Mouse (Mus musculus): ENCODE data around the gene Rpl35a. TPM values are rescaled to one million over a fixed set of nuclear protein-coding genes. Genes with fewer than 3 reads are reported as not detected.

The Rpl35a gene
- polyA plus RNA-seq (2012; ENCODE audit: low replicate concordance), result 32.1 and 54.3 TPM in 2 replicates

DNA sequence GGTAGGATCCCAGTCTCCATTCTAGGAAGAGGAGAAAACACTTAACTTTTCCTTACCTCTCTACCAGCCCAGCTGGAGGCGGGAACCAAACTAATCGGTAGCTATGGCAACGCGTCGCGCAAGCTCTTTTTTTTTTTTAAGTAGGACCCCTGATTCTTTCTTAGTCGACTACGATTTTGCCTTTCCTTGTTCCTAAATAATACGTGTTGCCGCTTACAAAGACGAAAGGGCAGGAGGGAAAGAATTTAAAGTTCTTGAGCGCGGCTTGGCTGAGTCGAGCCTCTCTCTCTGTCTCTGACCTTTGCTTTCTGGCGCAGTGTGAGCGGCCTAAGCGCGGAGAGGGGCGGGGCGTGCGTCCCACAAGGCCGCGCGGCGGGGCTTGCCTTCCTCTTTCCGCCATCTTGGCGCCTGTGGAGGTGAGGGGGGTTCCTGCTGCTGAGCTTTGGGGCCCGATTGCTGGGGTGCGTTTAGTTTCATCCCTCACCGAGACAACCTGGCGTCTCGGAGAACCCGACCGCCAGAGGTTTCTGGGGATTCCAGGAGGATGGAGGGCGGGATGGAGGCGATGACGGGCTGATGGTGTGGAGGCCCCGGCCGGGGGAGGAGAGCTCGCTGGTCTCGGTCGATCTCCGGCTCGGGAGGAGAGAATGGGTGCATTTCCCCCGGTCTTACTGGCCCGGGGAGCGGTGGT, at the start of gene Rpl35a, which contains the start of gene Iqcg:
TSS of gene Rpl35a (plus strand) at position 359 of the 691 bp plus-strand sequence.
TSS of gene Iqcg (minus strand) at position 124 of the 691 bp plus-strand sequence.

DNA sequence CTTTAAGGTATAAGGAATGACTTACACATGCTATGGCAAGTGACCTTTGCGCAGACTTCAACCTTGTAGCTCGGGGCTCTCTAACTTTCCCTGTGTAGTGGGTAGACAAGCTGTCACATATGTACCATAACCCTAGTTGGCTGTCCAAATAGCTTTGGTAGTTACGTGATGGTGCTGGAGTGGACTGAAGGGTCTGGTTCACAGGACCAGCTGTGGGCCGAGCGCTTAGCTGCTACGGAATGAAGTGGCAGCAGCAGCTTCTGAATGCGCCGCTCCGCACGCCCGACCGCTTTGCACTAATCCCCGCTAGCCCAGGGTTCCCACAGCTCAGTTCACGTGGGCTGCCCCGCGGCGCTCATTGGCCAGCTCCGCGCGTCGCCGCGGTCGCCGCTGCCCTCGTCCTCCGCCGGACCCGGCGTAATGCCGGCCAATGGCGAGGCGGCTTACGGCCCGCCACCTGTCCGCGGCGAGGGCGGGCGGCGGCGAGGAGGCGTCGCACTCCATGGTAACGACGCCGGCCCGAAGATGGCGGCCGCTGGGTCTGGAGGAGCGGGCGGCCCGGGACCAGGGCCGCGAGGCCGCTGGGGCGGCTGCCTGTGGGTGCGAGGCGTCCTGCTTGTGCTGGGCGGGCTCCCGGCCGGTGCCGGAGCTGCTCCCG, 5.9 kb downstream of the Rpl35a start, which contains the start of gene Lmln:
TSS of gene Lmln (plus strand) at position 498 of the 658 bp plus-strand sequence.

Other genes with a start within 250 kb of the Rpl35a start
- gene Smbd1, start 246.0 kb upstream of the Rpl35a start, polyA plus RNA-seq (2012; ENCODE audit: low replicate concordance), result not detected in 2 replicates
- 93.8 and 106 TPM in 2 replicates for gene Fyttd1, start 179.0 kb upstream of the Rpl35a start, polyA plus RNA-seq (2012; ENCODE audit: low replicate concordance)
- gene Rubcn, start 178.7 kb upstream of the Rpl35a start, polyA plus RNA-seq (2012; ENCODE audit: low replicate concordance), result 6.0 and 12.4 TPM in 2 replicates
- 10.8 and 11.9 TPM in 2 replicates for gene Lrch3, start 142.4 kb upstream of the Rpl35a start, polyA plus RNA-seq (2012; ENCODE audit: low replicate concordance)
- gene Iqcg, start 235 bp upstream of the Rpl35a start, polyA plus RNA-seq (2012; ENCODE audit: low replicate concordance), result 0.94 TPM in 1 of 2 replicates, not detected in the other
- gene Lmln, start 6.1 kb downstream of the Rpl35a start, polyA plus RNA-seq (2012; ENCODE audit: low replicate concordance), result 0.30 and 2.3 TPM in 2 replicates
- gene Osbpl11, start 128.6 kb downstream of the Rpl35a start, polyA plus RNA-seq (2012; ENCODE audit: low replicate concordance), result 4.2 and 4.7 TPM in 2 replicates
- gene Snx4, start 195.0 kb downstream of the Rpl35a start, polyA plus RNA-seq (2012; ENCODE audit: low replicate concordance), result 6.3 and 13.1 TPM in 2 replicates

Data from leukemia stem cell, adult 10-12 weeks (primary cell).